ENCODE assay signal across 7 mouse cellular contexts in genomic region chr16:48994343-48994693, GRCm38 (mm10). TPM values are rescaled to one million over a fixed set of nuclear protein-coding genes. Genes with fewer than 3 reads are reported as not detected.
A peak's percentile ranks its signal among the peaks of the same experiment; 100 is the strongest.
DNase-seq lines count a peak whose midpoint lies in the region; ATAC-seq and TF ChIP-seq lines count a peak whose summit lies in the region.

No protein-coding gene starts in this region.

- TF ChIP-seq CTCF in thymus, adult 2 months (IDR thresholded peaks at IDR 0.05; ENCODE audit: borderline replicate concordance, control insufficient read depth, extremely low read depth, insufficient read depth, low read length, poor library complexity), result no peak
- no peak for TF ChIP-seq CTCF in liver, embryonic 14.5 days (IDR thresholded peaks at IDR 0.05; ENCODE audit: low read depth)

- peak overlapping the region; percentile 90 for H3K4me3 ChIP-seq in thymus, adult 2 months (ENCODE audit: control insufficient read depth, insufficient read depth, low read length)
- H3K4me3 ChIP-seq in forebrain, embryonic 14.5 days (ENCODE audit: low read depth, low read length), result peak overlapping the region; percentile 83
- H3K4me3 ChIP-seq in liver, embryonic 14.5 days (ENCODE audit: insufficient read depth in 1 of 2, low read depth in 2 of 2, low read length in 2 of 2), result peak overlapping the region; percentile 86 to 99

- no peak for TF ChIP-seq EP300 in liver, embryonic 14.5 days (IDR thresholded peaks at IDR 0.05; ENCODE audit: low read depth)

- H3K4me1 ChIP-seq in thymus, adult 2 months (replicated peaks; ENCODE audit: control insufficient read depth, insufficient read depth, low read length), result peaks cover 3% of the 10 kb centered on the region
- H3K4me1 ChIP-seq in forebrain, embryonic 14.5 days (ENCODE audit: control insufficient read depth, insufficient read depth, low read length), result peaks cover 12% of the 10 kb centered on the region
- H3K4me1 ChIP-seq in liver, embryonic 14.5 days (replicated peaks; ENCODE audit: control insufficient read depth in 2 of 2, insufficient read depth in 2 of 2, low read length in 1 of 2), result peaks cover 5 to 12% of the 10 kb centered on the region in 2 experiments

- DNase-seq in thymus, adult 2 months, result no peak
- DNase-seq in thymus, postnatal 36 days, result no peak
- no peak for DNase-seq in forebrain, embryonic 14.5 days (ENCODE audit: low spot score)
- DNase-seq in liver, embryonic 14.5 days (ENCODE audit: low read depth in 3 of 3, low spot score in 3 of 3), result peak in 1 of 3 experiments; percentile 22
- DNase-seq in frontal cortex, postnatal 36 days (ENCODE audit: low spot score in 2 of 2), result no peak
- DNase-seq in urinary bladder, postnatal 10 days (ENCODE audit: low spot score), result no peak
- no peak for DNase-seq in adrenal gland, postnatal 36 days

- WGBS in thymus, adult 2 months, result under 1% methylated on average over 18 of the region's 18 CpGs
- under 1% methylated on average over 18 of the region's 18 CpGs for WGBS in forebrain, embryonic 14.5 days
- under 1% methylated on average over 18 of the region's 18 CpGs for WGBS in liver, embryonic 14.5 days (ENCODE audit: insufficient replicate concordance)

- H3K9me3 ChIP-seq in forebrain, embryonic 14.5 days (replicated peaks; ENCODE audit: control insufficient read depth, low read length), result no peaks in the 10 kb centered on the region
- no peaks in the 10 kb centered on the region for H3K9me3 ChIP-seq in liver, embryonic 14.5 days (ENCODE audit: control insufficient read depth, low read length)

- H3K27ac ChIP-seq in thymus, adult 2 months (ENCODE audit: control insufficient read depth, insufficient read depth, low read length), result no peak overlapping the region
- H3K27ac ChIP-seq in forebrain, embryonic 14.5 days (ENCODE audit: low read depth, low read length), result 0 out of 2 replicates have a peak overlapping the region, but pooled peaks have one; percentile 36
- H3K27ac ChIP-seq in liver, embryonic 14.5 days, result peak overlapping the region; percentile 0

- peaks cover 6% of the 10 kb centered on the region for H3K36me3 ChIP-seq in thymus, adult 2 months (ENCODE audit: control insufficient read depth, insufficient read depth, low read length)
- H3K36me3 ChIP-seq in forebrain, embryonic 14.5 days (ENCODE audit: control insufficient read depth, insufficient read depth, low read length), result peaks cover 9% of the 10 kb centered on the region; the same call in 1 of the 2 replicates
- H3K36me3 ChIP-seq in liver, embryonic 14.5 days (replicated peaks; ENCODE audit: control insufficient read depth, insufficient read depth, low read depth), result peaks cover 5% of the 10 kb centered on the region

- peak overlapping the region; percentile 67 for H3K4me2 ChIP-seq in forebrain, embryonic 14.5 days (ENCODE audit: low read length)
- H3K4me2 ChIP-seq in liver, embryonic 14.5 days (ENCODE audit: low read depth), result peak overlapping the region; percentile 85

- no peaks in the 10 kb centered on the region for H3K27me3 ChIP-seq in thymus, adult 2 months (ENCODE audit: control insufficient read depth, insufficient read depth, low read length)
- H3K27me3 ChIP-seq in forebrain, embryonic 14.5 days (replicated peaks; ENCODE audit: control insufficient read depth, insufficient read depth, low read length), result no peaks in the 10 kb centered on the region
- no peaks in the 10 kb centered on the region for H3K27me3 ChIP-seq in liver, embryonic 14.5 days (ENCODE audit: control insufficient read depth, insufficient read depth, low read length)

- TF ChIP-seq POLR2A in thymus, adult 2 months (IDR thresholded peaks at IDR 0.05; ENCODE audit: control insufficient read depth, extremely low read depth, insufficient read depth, low read length, poor library complexity), result no peak

- ATAC-seq in forebrain, embryonic 14.5 days, result no peak
- peak; percentile 63 for ATAC-seq in liver, embryonic 14.5 days (ENCODE audit: insufficient read depth)

- peak overlapping the region; percentile 98 for H3K9ac ChIP-seq in forebrain, embryonic 14.5 days (ENCODE audit: low read length)
- H3K9ac ChIP-seq in liver, embryonic 14.5 days (replicated peaks), result peak overlapping the region; percentile 99

RNA-seq across cellular contexts. Expression of gene Cip2a, which starts 0.3 kb away (rescaled TPM):
- 16.7 and 19.2 TPM in 2 replicates for polyA plus RNA-seq in thymus, adult 2 months (2012; rRNA removed)
- polyA plus RNA-seq in forebrain, embryonic 14.5 days (2014; fragmentation: Nextera tagmentation; extraction: Ambion mirVana), result 22.6 and 28.2 TPM in 2 replicates
- 13.5 and 20.8 TPM in 2 replicates for polyA plus RNA-seq in liver, embryonic 14.5 days (2012; rRNA removed)
- polyA plus RNA-seq in liver, embryonic 14.5 days (2014; fragmentation: Nextera tagmentation; extraction: Ambion mirVana), result 21.4 and 24.4 TPM in 2 replicates
- total RNA-seq in adrenal gland, postnatal 36 days (2021), result 1 to 10 TPM; 2.8 to 3.1 TPM

RNA-seq across cellular contexts. Expression of gene Dzip3, which starts 0.4 kb away (rescaled TPM):
- polyA plus RNA-seq in thymus, adult 2 months (2012; rRNA removed), result 4.4 and 5.7 TPM in 2 replicates
- polyA plus RNA-seq in forebrain, embryonic 14.5 days (2014; fragmentation: Nextera tagmentation; extraction: Ambion mirVana), result 56.4 and 59.8 TPM in 2 replicates
- 5.3 and 5.8 TPM in 2 replicates for polyA plus RNA-seq in liver, embryonic 14.5 days (2012; rRNA removed)
- 5.8 and 7.9 TPM in 2 replicates for polyA plus RNA-seq in liver, embryonic 14.5 days (2014; fragmentation: Nextera tagmentation; extraction: Ambion mirVana)
- total RNA-seq in adrenal gland, postnatal 36 days (2021), result 10 to 100 TPM; 19.2 to 21.8 TPM
